Mouse (Mus musculus): ENCODE results near the gene Mrpl48. TPM values are rescaled to one million over a fixed set of nuclear protein-coding genes. Genes with fewer than 3 reads are reported as not detected.

Gene Mrpl48
- 10 to 100 TPM; 69.4 to 78.5 (median 76.5) TPM for total RNA-seq (2022)

- DNase-seq (ENCODE audit: low spot score): peak; percentile 34
Measured at GRCm38 (mm10) chr7:100608130-100608741, at the start of gene Mrpl48. Gene Mrpl48, minus strand, starts transcription at chr7:100608301.

GRCm38 (mm10) chr7:100656739-100657138, 48.6 kb upstream of the Mrpl48 start:
- no peak for DNase-seq (ENCODE audit: low spot score)

- no peak for DNase-seq (ENCODE audit: low spot score)
Measured at GRCm38 (mm10) chr7:100654441-100654840, 46.3 kb upstream of the Mrpl48 start.

- DNase-seq (ENCODE audit: low spot score): no peak
Measured at GRCm38 (mm10) chr7:100653480-100654266, 45.6 kb upstream of the Mrpl48 start.

GRCm38 (mm10) chr7:100651011-100651410, 42.9 kb upstream of the Mrpl48 start:
- no peak for DNase-seq (ENCODE audit: low spot score)

- DNase-seq (ENCODE audit: low spot score): no peak
Measured at GRCm38 (mm10) chr7:100650421-100650820, 42.3 kb upstream of the Mrpl48 start.

GRCm38 (mm10) chr7:100649826-100650225, 41.7 kb upstream of the Mrpl48 start:
- DNase-seq (ENCODE audit: low spot score): no peak

- DNase-seq (ENCODE audit: low spot score): no peak
Measured at GRCm38 (mm10) chr7:100649095-100649494, 41.0 kb upstream of the Mrpl48 start.

- DNase-seq (ENCODE audit: low spot score): peak; percentile 61
Measured at GRCm38 (mm10) chr7:100645147-100645546, 37.0 kb upstream of the Mrpl48 start.

- no peak for DNase-seq (ENCODE audit: low spot score)
Measured at GRCm38 (mm10) chr7:100642413-100642812, 34.3 kb upstream of the Mrpl48 start.

GRCm38 (mm10) chr7:100637657-100638056, 29.6 kb upstream of the Mrpl48 start:
- no peak for DNase-seq (ENCODE audit: low spot score)

- DNase-seq (ENCODE audit: low spot score): no peak
Measured at GRCm38 (mm10) chr7:100624538-100624937, 16.4 kb upstream of the Mrpl48 start.

- DNase-seq (ENCODE audit: low spot score): no peak
Measured at GRCm38 (mm10) chr7:100622277-100622676, 14.2 kb upstream of the Mrpl48 start.

- DNase-seq (ENCODE audit: low spot score): no peak
Measured at GRCm38 (mm10) chr7:100616121-100616857, 8.2 kb upstream of the Mrpl48 start.

- no peak for DNase-seq (ENCODE audit: low spot score)
Measured at GRCm38 (mm10) chr7:100608910-100609309, 809 bp upstream of the Mrpl48 start.

GRCm38 (mm10) chr7:100607214-100608129, 629 bp downstream of the Mrpl48 start, which contains the start of gene Rab6a:
Gene Rab6a, plus strand, starts transcription at chr7:100607410.
- peak; percentile 96 for DNase-seq (ENCODE audit: low spot score)

GRCm38 (mm10) chr7:100600211-100600610, 7.9 kb downstream of the Mrpl48 start:
- no peak for DNase-seq (ENCODE audit: low spot score)

GRCm38 (mm10) chr7:100593349-100593748, 14.8 kb downstream of the Mrpl48 start:
- DNase-seq (ENCODE audit: low spot score): no peak

GRCm38 (mm10) chr7:100591522-100591852, 16.6 kb downstream of the Mrpl48 start:
- DNase-seq (ENCODE audit: low spot score): no peak

GRCm38 (mm10) chr7:100590845-100591521, 17.1 kb downstream of the Mrpl48 start:
- DNase-seq (ENCODE audit: low spot score): peak; percentile 84

GRCm38 (mm10) chr7:100590504-100590844, 17.6 kb downstream of the Mrpl48 start:
- no peak for DNase-seq (ENCODE audit: low spot score)
